ENCODE assay signal across 21 mouse cellular contexts in the genomic region with DNA sequence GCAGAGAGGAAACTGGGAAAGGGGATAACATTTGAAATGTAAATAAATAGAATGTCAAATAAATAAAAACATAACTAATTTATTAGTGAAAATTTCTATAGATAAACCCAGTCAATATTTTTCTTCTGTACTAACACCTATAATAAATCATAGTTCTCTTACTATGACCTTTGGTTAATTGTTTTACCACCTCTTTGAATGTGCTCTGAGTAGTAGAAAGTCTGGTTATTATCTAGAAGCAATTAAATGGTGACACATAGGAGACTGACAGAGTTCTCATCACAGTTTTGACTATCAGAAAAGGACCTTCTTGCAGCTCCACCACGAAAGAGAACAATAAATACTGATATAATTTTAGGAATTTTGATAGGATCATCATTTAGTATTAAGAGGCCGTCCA.
DNase-seq lines count a peak whose midpoint lies in the region; ATAC-seq and TF ChIP-seq lines count a peak whose summit lies in the region.
"Had no signal": no experiment of that assay in that cellular context is flagged by ENCODE, and none has a peak within 500 bp of the region (broad histone marks: within the 10 kb centered on the region; RNA-seq: fewer than 3 reads in every experiment).

No protein-coding gene starts in this region.

- no peak for TF ChIP-seq CTCF in intestine, postnatal 0 days (IDR thresholded peaks at IDR 0.05; ENCODE audit: low read depth)

- no peaks in the 10 kb centered on the region for H3K27me3 ChIP-seq in intestine, embryonic 15.5 days (replicated peaks)
- H3K27me3 ChIP-seq in intestine, embryonic 16.5 days (replicated peaks; ENCODE audit: control insufficient read depth, insufficient read depth, low read length): no peaks in the 10 kb centered on the region
- no peaks in the 10 kb centered on the region for H3K27me3 ChIP-seq in intestine, postnatal 0 days (replicated peaks; ENCODE audit: control insufficient read depth, insufficient read depth, low read length)
- H3K27me3 ChIP-seq in hindbrain, embryonic 13.5 days: no peaks in the 10 kb centered on the region
- H3K27me3 ChIP-seq: CH12.LX, Patski had no signal

- H3K9me3 ChIP-seq in intestine, embryonic 15.5 days: no peaks in the 10 kb centered on the region
- no peaks in the 10 kb centered on the region for H3K9me3 ChIP-seq in intestine, embryonic 16.5 days (ENCODE audit: control insufficient read depth, low read length)
- no peaks in the 10 kb centered on the region for H3K9me3 ChIP-seq in intestine, postnatal 0 days (ENCODE audit: control insufficient read depth)
- H3K9me3 ChIP-seq in hindbrain, embryonic 13.5 days: no peaks in the 10 kb centered on the region
- H3K9me3 ChIP-seq: G1E had no signal

- H3K27ac ChIP-seq in intestine, embryonic 15.5 days: no peak overlapping the region
- no peak overlapping the region for H3K27ac ChIP-seq in intestine, embryonic 16.5 days (ENCODE audit: low read length)
- H3K27ac ChIP-seq in intestine, postnatal 0 days (ENCODE audit: low read depth, low read length): no peak overlapping the region
- no peak overlapping the region for H3K27ac ChIP-seq in hindbrain, embryonic 13.5 days

- no peak overlapping the region for H3K9ac ChIP-seq in intestine, embryonic 15.5 days
- no peak overlapping the region for H3K9ac ChIP-seq in intestine, embryonic 16.5 days (ENCODE audit: low read depth, low read length)
- no peak overlapping the region for H3K9ac ChIP-seq in intestine, postnatal 0 days (ENCODE audit: low read depth, low read length)
- H3K9ac ChIP-seq in hindbrain, embryonic 13.5 days: no peak overlapping the region

- H3K4me2 ChIP-seq in intestine, embryonic 15.5 days (replicated peaks): no peak overlapping the region
- no peak overlapping the region for H3K4me2 ChIP-seq in intestine, embryonic 16.5 days (ENCODE audit: low read depth, low read length)
- H3K4me2 ChIP-seq in intestine, postnatal 0 days (replicated peaks; ENCODE audit: low read depth): no peak overlapping the region
- H3K4me2 ChIP-seq in hindbrain, embryonic 13.5 days: no peak overlapping the region

- 53% methylated on average over 2 of the region's 2 CpGs for WGBS in intestine, embryonic 15.5 days
- 47% methylated on average over 2 of the region's 2 CpGs for WGBS in intestine, embryonic 16.5 days
- 22% methylated on average over 2 of the region's 2 CpGs for WGBS in intestine, postnatal 0 days
- 74% methylated on average over 2 of the region's 2 CpGs for WGBS in hindbrain, embryonic 13.5 days

- ATAC-seq in intestine, embryonic 15.5 days: peak; percentile 68; the same call in 1 of the 2 replicates
- peak; percentile 87 for ATAC-seq in intestine, embryonic 16.5 days
- peak; percentile 43; the same call in 1 of the 2 replicates for ATAC-seq in intestine, postnatal 0 days
- ATAC-seq in hindbrain, embryonic 13.5 days (ENCODE audit: low FRiP score): no peak
- ATAC-seq: activated CD4-positive, CD25-positive, alpha-beta regulatory T cell, adult 4 months; CD4-positive, CD25-positive, alpha-beta regulatory T cell, adult 4 months; Patski had no signal

- DNase-seq in lung, postnatal 14 days: no peak
- no peak for DNase-seq in cerebellum, adult 9-10 months
- DNase-seq: adrenal gland, adult 2 months; adrenal gland, adult 8-10 months; adrenal gland, postnatal 10 days; adrenal gland, postnatal 14 days; adrenal gland, postnatal 25 days; adrenal gland, postnatal 36 days; B cell, adult 2 months; cerebellum, adult 11 months; cerebellum, adult 11-12 months; cerebellum, adult 18-20 months had no signal

- H3K4me3 ChIP-seq in intestine, embryonic 15.5 days (replicated peaks): no peak overlapping the region
- no peak overlapping the region for H3K4me3 ChIP-seq in intestine, embryonic 16.5 days (ENCODE audit: low read length)
- H3K4me3 ChIP-seq in intestine, postnatal 0 days (ENCODE audit: low read depth, low read length): no peak overlapping the region
- H3K4me3 ChIP-seq in hindbrain, embryonic 13.5 days: no peak overlapping the region

- no peaks in the 10 kb centered on the region for H3K4me1 ChIP-seq in intestine, embryonic 15.5 days (replicated peaks)
- no peaks in the 10 kb centered on the region for H3K4me1 ChIP-seq in intestine, embryonic 16.5 days (ENCODE audit: control insufficient read depth, insufficient read depth, low read length)
- H3K4me1 ChIP-seq in intestine, postnatal 0 days (replicated peaks; ENCODE audit: control insufficient read depth, insufficient read depth, low read length): no peaks in the 10 kb centered on the region
- H3K4me1 ChIP-seq in hindbrain, embryonic 13.5 days (replicated peaks): no peaks in the 10 kb centered on the region

- no peaks in the 10 kb centered on the region for H3K36me3 ChIP-seq in intestine, embryonic 15.5 days
- no peaks in the 10 kb centered on the region for H3K36me3 ChIP-seq in intestine, embryonic 16.5 days (ENCODE audit: control insufficient read depth, insufficient read depth, low read length)
- no peaks in the 10 kb centered on the region for H3K36me3 ChIP-seq in intestine, postnatal 0 days (ENCODE audit: control insufficient read depth, insufficient read depth)
- H3K36me3 ChIP-seq in hindbrain, embryonic 13.5 days: no peaks in the 10 kb centered on the region
- H3K36me3 ChIP-seq: G1E had no signal
